In the genomic region with DNA sequence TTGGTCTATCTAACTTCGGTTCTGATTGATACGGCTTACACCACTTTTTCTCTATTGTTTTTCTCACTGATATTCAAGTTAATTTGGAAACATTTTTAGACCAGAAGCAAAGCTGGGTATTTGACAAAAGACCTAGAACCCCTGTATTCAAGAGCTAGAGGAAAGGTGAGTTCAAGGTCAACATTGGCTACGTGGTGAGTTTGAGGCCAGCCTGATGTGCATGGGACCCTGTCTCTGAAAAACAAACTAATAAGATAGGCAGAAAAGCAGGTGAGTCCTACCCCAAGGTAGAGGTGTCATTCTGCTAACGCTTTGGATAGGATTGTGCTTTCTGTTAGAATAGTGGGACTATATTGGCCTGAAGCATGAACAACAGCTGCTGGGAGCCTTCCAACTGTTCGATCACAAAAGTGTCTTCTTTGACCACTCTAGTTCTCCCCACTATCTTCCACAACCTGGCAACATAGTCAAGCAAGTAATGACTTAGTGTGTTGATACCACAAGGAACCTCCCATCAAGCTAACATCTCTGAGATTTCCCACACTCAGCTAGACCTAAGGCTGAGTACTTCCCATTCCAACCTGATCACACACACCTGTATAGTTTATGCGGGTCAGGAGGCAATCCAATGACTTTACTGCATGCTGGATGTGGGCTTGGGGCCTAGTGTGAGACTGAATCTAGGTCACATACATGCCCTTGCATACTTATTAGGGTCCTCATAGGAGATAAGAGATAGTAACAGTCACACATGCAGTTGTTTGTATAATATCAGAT, we compare ENCODE assay signal across 18 mouse cellular contexts. TPM values are rescaled to one million over a fixed set of nuclear protein-coding genes. Genes with fewer than 3 reads are reported as not detected.
"Had no signal": no experiment of that assay in that cellular context is flagged by ENCODE, and none has a peak within 500 bp of the region (broad histone marks: within the 10 kb centered on the region; RNA-seq: fewer than 3 reads in every experiment).

No protein-coding gene starts in this region.

- H3K27ac ChIP-seq: left cerebral cortex, adult 2 months; midbrain, embryonic 12.5 days; neural tube, embryonic 13.5 days had no signal

- H3K36me3 ChIP-seq: midbrain, embryonic 12.5 days; neural tube, embryonic 13.5 days; stomach, embryonic 15.5 days had no signal

- H3K27me3 ChIP-seq: stomach, embryonic 15.5 days had no signal

- H3K4me3 ChIP-seq: left cerebral cortex, adult 2 months; midbrain, embryonic 12.5 days; neural tube, embryonic 13.5 days had no signal

- ATAC-seq: lung, postnatal 0 days; midbrain, embryonic 16.5 days had no signal

- H3K9me3 ChIP-seq: limb, embryonic 10.5 days; midbrain, embryonic 12.5 days; neural tube, embryonic 13.5 days; stomach, embryonic 15.5 days had no signal

- DNase-seq: kidney, adult 18-20 months; kidney, postnatal 10 days; lung, adult 2 months; lung, postnatal 4 days; right cerebral cortex, postnatal 14 days; thymus, adult 2 months; thymus, postnatal 25 days had no signal

- H3K9ac ChIP-seq: midbrain, embryonic 12.5 days; stomach, embryonic 15.5 days had no signal

RNA-seq across cellular contexts. Expression of a gene that starts 1.8 kb away (rescaled TPM):
- total RNA-seq: layer of hippocampus, adult 8-10 months; layer of hippocampus, postnatal 25 days; left cerebral cortex, adult 2 months; left cerebral cortex, postnatal 14 days had no signal

RNA-seq across cellular contexts. Expression of a gene that starts 54.0 kb away (rescaled TPM):
- polyA plus RNA-seq: urinary bladder, adult 2 months had no signal
